Mouse (Mus musculus): ENCODE measurements around the gene Apoc2.
"Not testable (repeated sequence)": the region's sequence is repeated elsewhere in the genome, so short reads cannot be mapped to it uniquely, and the experiment has no call there.

DNA sequence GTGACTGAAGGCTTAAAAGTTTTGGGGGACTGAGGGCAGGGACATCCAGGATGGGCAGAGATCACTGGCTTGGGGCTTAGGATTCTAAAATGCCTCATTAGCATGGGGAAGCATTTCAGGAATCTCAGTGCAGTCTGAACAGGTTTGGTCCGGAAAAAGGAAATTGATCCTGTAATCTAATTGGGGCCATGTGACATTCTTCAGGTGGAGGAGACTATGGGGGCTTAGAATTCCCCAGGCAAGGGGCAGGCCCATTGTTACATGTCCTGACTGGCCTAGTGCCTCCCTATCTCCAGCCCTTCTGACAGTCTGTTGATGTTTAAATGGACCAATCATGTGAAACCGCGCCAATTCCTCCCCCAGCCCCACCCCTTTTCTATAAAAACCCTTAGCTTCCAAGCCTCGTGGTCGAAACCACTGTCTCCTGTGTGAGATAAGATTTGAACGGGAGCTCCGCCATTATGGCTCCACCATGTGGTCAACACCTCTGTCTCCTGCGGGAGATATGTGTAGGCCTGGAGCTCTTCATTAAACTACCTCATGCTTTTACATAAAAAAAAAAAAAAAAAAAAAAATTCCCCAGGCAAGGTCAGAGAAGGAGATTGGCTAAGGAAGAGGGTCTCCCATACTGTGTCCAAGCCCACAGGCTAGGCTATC is 9.3 kb upstream of the Apoc2 start:
- not testable (repeated sequence) for TF ChIP-seq CTCF (IDR thresholded peaks at IDR 0.05; ENCODE audit: low read depth); EP300 (optimal IDR thresholded peaks at IDR 0.05)

All from stomach, postnatal 0 days (tissue).